Mouse (Mus musculus) liver, embryonic 16.5 days (tissue): ENCODE data around the gene Lgalsl. TPM values are rescaled to one million over a fixed set of nuclear protein-coding genes. Genes with fewer than 3 reads are reported as not detected.

Experiments
- ATAC-seq: fragments of 200-750 bp; cut with Nextera tagmentation; 2 replicates; pipeline ENCODE4 v1.8.0; 2017; ENCODE audit warnings: low read depth, mild to moderate bottlenecking, moderate number of reproducible peaks, moderate library complexity
- H3K27ac ChIP-seq: fragments of 300-500 bp; sonication (generic); 2 replicates; pipeline ENCODE4 v1.5.1; 2014; ENCODE audit warnings: mild to moderate bottlenecking, low read length
- H3K27me3 ChIP-seq: fragments of 300-500 bp; sonication (generic); 2 replicates; pipeline ENCODE4 v1.6.1; 2014; ENCODE audit warnings: low read depth, low read length, mixed read lengths; ENCODE audit not compliant: control insufficient read depth, insufficient read depth
- H3K36me3 ChIP-seq: fragments of 300-500 bp; sonication (generic); 2 replicates; pipeline ENCODE4 v1.6.1; 2014; ENCODE audit warnings: mild to moderate bottlenecking; ENCODE audit not compliant: control insufficient read depth, insufficient read depth
- H3K4me1 ChIP-seq: fragments of 300-500 bp; sonication (generic); 2 replicates; pipeline ENCODE4 v1.6.1; 2014; ENCODE audit warnings: low read depth, low read length, mixed read lengths; ENCODE audit not compliant: control insufficient read depth
- H3K4me2 ChIP-seq: fragments of 300-500 bp; sonication (generic); 2 replicates; pipeline ENCODE4 v1.6.1; 2014; ENCODE audit warnings: low read depth, low read length, mixed read lengths
- H3K4me3 ChIP-seq: fragments of 300-500 bp; sonication (generic); 2 replicates; pipeline ENCODE4 v1.5.1; 2014; ENCODE audit warnings: low read depth, mild to moderate bottlenecking, low read length
- H3K9ac ChIP-seq: fragments of 300-500 bp; sonication (generic); 2 replicates; pipeline ENCODE4 v1.6.1; 2014; ENCODE audit warnings: low read depth, low read length
- H3K9me3 ChIP-seq: fragments of 300-500 bp; sonication (generic); replicated peaks from 2 replicates; pipeline ENCODE4 v1.6.1; 2016; ENCODE audit warnings: low read length; ENCODE audit not compliant: control insufficient read depth
- WGBS: fragments of 180-500 bp; shearing (Covaris S2); extraction: QIAGEN DNeasy Blood & Tissue Kit; methylation state at CpG from one replicate; pipeline ENCODE4 v1.1.7; 2014; ENCODE audit not compliant: insufficient replicate concordance; 5-methylcytosine and 5-hydroxymethylcytosine counted together
- polyA plus RNA-seq: library from polyadenylated mRNA; unstranded; fragments of >200 nt; fragmentation: Nextera tagmentation; extraction: Ambion mirVana; gene quantifications from 2 replicates; pipeline ENCODE4 v1.2.1, GENCODE M21; 2015

Gene Lgalsl
- polyA plus RNA-seq, 1 experiment from 2014 or later, result 8.3 TPM

DNA sequence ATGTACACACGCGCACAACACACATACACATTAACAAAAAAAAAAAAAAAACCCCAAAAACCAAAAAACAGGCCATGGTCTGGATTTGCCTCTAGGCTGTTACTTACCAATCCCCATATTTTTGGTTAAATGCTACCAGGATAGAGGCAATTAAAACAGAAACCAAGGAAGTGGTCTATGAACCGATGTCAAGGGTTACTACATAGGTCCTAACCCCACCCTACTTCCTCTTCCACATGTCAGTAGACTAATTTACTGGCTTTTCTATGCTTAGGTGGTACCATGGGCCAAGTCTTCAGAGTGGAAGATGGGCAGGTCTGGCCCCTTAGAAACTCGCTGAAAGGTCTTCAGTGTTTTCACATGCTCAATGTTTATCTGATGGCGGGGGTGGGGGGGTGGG lies 24.2 kb downstream of the Lgalsl start:
- Histone ChIP-seq H3K36me3 (no peaks in the 10 kb centered on the region), H3K9ac (no peak overlapping the region), H3K27ac (no peak overlapping the region), H3K4me2 (no peak overlapping the region), H3K4me1 (no peaks in the 10 kb centered on the region), H3K27me3 (no peaks in the 10 kb centered on the region; the same call in 1 of the 2 replicates), H3K4me3 (no peak overlapping the region), H3K9me3 (no peaks in the 10 kb centered on the region)
- no peak for ATAC-seq
- WGBS, result 48% methylated on average over 5 of the region's 5 CpGs

- Histone ChIP-seq H3K4me1 (no peaks in the 10 kb centered on the region), H3K36me3 (no peaks in the 10 kb centered on the region), H3K9ac (no peak overlapping the region), H3K27me3 (no peaks in the 10 kb centered on the region; the same call in 1 of the 2 replicates), H3K4me3 (no peak overlapping the region), H3K27ac (no peak overlapping the region), H3K4me2 (no peak overlapping the region), H3K9me3 (no peaks in the 10 kb centered on the region)
- WGBS, result 45% methylated on average over 4 of the region's 4 CpGs
- no peak for ATAC-seq
Measured at GRCm38 (mm10) chr11:20805604-20806249, 25.1 kb downstream of the Lgalsl start.

- Histone ChIP-seq H3K9ac (no peak overlapping the region), H3K4me1 (no peaks in the 10 kb centered on the region), H3K27me3 (no peaks in the 10 kb centered on the region; the same call in 1 of the 2 replicates), H3K36me3 (no peaks in the 10 kb centered on the region), H3K9me3 (no peaks in the 10 kb centered on the region), H3K27ac (no peak overlapping the region), H3K4me3 (no peak overlapping the region), H3K4me2 (no peak overlapping the region)
- ATAC-seq, result no peak
- WGBS, result 82% methylated on average over 4 of the region's 4 CpGs
Measured at GRCm38 (mm10) chr11:20804416-20804815, 26.4 kb downstream of the Lgalsl start.

DNA sequence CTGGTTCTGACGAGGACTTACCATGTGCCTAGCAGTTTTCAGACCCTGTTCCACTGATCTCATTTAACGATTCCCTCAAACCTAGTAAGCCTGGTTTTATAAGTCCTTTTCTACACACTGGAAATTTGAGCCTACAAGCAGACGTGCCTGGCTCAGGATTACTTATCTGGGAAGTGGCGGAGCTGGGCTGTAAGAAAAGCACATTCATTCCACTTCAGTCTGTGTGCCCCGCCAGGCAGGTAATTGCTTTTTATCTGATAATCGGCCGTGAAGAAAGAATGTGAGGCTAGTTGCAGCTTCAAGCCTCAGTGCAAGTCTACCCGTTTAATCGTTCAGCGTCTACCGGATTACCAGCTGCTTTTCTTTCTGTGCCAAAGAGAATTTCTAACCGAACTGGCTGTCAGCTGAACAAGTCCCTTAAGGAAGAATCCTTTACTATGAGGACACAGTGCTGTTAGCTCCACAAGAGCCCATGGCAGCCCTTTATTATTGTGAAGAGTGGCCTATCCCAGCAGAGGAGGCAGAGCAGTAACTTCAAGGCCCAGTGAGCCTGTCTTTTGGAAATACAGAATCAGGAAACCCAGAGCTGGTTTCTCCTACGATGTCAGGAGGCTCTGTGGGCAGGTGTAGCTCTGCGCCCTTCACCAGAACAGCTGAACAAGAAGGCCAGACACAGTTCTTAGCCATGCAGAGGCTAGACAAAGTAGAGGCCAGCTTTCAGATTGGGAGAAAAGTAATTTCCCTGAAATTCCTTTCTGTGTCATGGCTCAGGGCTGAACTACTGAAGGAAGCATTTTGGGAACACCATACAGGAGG lies 30.4 kb downstream of the Lgalsl start:
- 49% methylated on average over 14 of the region's 14 CpGs for WGBS
- no peak overlapping the region for H3K9ac ChIP-seq
- no peaks in the 10 kb centered on the region for H3K36me3 ChIP-seq
- no peak overlapping the region for H3K4me3 ChIP-seq
- H3K4me1 ChIP-seq, result no peaks in the 10 kb centered on the region
- H3K27me3 ChIP-seq, result no peaks in the 10 kb centered on the region; the same call in 1 of the 2 replicates
- H3K4me2 ChIP-seq, result no peak overlapping the region
- H3K9me3 ChIP-seq, result no peaks in the 10 kb centered on the region
- no peak overlapping the region for H3K27ac ChIP-seq
- no peak for ATAC-seq

DNA sequence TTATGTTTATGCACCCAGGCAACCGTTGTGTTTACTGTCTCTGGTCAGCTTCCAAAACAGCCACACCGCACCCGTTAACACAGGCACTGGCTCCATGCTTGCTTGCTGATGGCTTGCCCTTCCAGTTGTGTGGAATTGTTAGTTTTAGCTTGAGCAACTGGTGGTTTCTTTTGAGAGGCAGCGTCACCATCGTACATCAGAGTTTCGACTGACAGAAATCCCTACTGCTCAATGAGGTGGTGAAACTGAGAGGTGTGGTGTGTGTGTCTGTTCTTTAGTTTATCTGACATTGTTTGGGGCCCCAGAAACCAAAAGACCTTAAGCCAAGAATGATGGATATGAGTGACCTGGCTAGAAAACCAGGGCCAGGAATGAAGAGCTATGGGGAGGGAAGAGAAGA lies 33.0 kb downstream of the Lgalsl start:
- Histone ChIP-seq H3K4me3 (no peak overlapping the region), H3K9ac (no peak overlapping the region), H3K9me3 (no peaks in the 10 kb centered on the region), H3K4me1 (no peaks in the 10 kb centered on the region), H3K27ac (no peak overlapping the region), H3K27me3 (no peaks in the 10 kb centered on the region), H3K4me2 (no peak overlapping the region), H3K36me3 (no peaks in the 10 kb centered on the region)
- no peak for ATAC-seq
- WGBS, result 73% methylated on average over 6 of the region's 6 CpGs

DNA sequence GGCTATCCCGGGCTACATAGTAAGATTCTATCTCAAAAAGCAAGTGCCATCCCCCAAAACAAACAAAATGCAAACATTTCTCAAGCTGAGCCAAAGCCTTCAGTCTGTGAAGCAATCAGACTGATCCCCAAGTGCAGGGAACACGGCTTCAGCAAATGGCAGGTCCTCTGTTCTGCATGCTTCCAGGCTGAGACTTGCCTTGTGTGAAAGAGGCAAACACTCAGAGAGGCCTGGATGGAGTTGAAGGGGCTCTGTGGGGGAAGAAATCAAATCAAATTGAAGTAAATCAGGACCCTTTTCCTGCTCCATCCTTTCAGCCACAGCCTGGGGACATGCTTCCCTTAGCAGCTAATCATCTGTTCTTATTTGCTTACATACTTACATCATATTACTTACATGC lies 35.4 kb downstream of the Lgalsl start:
- Histone ChIP-seq H3K36me3 (no peaks in the 10 kb centered on the region), H3K27ac (no peak overlapping the region), H3K9ac (no peak overlapping the region), H3K4me3 (no peak overlapping the region), H3K27me3 (no peaks in the 10 kb centered on the region), H3K9me3 (no peaks in the 10 kb centered on the region), H3K4me2 (no peak overlapping the region), H3K4me1 (no peaks in the 10 kb centered on the region)
- no peak for ATAC-seq
- 38% methylated on average over 2 of the region's 2 CpGs for WGBS

GRCm38 (mm10) chr11:20794913-20795254 lies 36.0 kb downstream of the Lgalsl start:
- WGBS, result 39% methylated on average over 11 of the region's 11 CpGs
- H3K9ac ChIP-seq, result no peak overlapping the region
- ATAC-seq, result no peak

DNA sequence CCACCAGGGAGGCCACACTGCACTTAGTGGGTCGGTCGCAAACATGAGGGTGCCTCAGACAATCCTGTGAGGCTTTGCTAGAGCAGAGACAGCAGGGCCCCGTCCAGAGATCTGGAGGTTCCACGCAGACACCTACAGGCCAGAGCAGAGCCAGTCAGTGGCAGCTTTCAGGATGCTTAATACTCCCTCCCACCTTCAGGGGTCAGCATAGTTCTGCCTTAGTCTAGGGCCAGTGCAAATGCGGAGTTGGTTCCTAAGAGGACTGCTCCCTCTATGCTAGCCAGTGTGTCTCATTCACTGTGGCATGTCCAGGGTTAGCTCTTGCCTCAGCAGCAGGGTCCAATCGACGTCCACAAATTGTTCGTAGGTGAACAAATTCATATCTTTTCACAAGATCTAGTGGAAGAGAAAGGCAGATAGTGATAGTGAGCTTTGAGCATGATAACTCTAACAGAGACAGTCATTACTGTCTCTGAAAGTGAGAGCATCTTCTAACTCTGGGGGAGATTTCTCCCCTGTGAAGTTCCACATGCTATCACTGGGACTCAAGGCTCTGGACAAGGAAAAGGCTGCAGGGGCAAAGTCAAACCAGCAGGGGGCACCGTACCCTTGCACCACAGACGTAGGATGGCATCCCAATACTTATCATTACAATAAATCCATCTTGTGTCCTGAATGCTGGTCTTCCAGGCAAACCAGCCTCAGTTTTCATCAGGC lies 36.5 kb downstream of the Lgalsl start:
- 24% methylated on average over 10 of the region's 10 CpGs for WGBS
- peak; percentile 76 for ATAC-seq
- H3K9me3 ChIP-seq, result no peaks in the 10 kb centered on the region
- H3K4me2 ChIP-seq, result no peak overlapping the region
- H3K4me1 ChIP-seq, result no peaks in the 10 kb centered on the region
- no peak overlapping the region for H3K27ac ChIP-seq
- H3K9ac ChIP-seq, result no peak overlapping the region
- H3K36me3 ChIP-seq, result no peaks in the 10 kb centered on the region
- H3K4me3 ChIP-seq, result no peak overlapping the region
- H3K27me3 ChIP-seq, result no peaks in the 10 kb centered on the region

More at GRCm38 (mm10) chr11:20794913-20795254, 36.0 kb downstream of the Lgalsl start:
- Histone ChIP-seq H3K27ac (no peak overlapping the region), H3K4me2 (no peak overlapping the region), H3K36me3 (no peaks in the 10 kb centered on the region), H3K4me1 (no peaks in the 10 kb centered on the region), H3K9me3 (no peaks in the 10 kb centered on the region), H3K4me3 (no peak overlapping the region), H3K27me3 (no peaks in the 10 kb centered on the region)

- Histone ChIP-seq H3K4me1 (no peaks in the 10 kb centered on the region), H3K4me2 (no peak overlapping the region), H3K4me3 (no peak overlapping the region), H3K27ac (no peak overlapping the region), H3K9me3 (no peaks in the 10 kb centered on the region), H3K36me3 (no peaks in the 10 kb centered on the region), H3K9ac (no peak overlapping the region), H3K27me3 (no peaks in the 10 kb centered on the region)
- 47% methylated on average over 4 of the region's 4 CpGs for WGBS
- no peak for ATAC-seq
Measured at GRCm38 (mm10) chr11:20793676-20794075, 37.2 kb downstream of the Lgalsl start.
